Mouse (Mus musculus) small intestine, adult 2 months (tissue): ENCODE results near the gene Foxn3. TPM values are rescaled to one million over a fixed set of nuclear protein-coding genes. Genes with fewer than 3 reads are reported as not detected.
A peak's percentile ranks its signal among the peaks of the same experiment; 100 is the strongest.

ENCODE experiments used
- H3K27ac ChIP-seq: fragments of 200-500 bp; 2 replicates; pipeline ENCODE4 v1.5.1; 2012; ENCODE audit warnings: low read depth, low read length, control low read depth, inconsistent platforms; ENCODE audit not compliant: insufficient read depth
- H3K27me3 ChIP-seq: fragments of 200-500 bp; 2 replicates; pipeline ENCODE4 v1.6.1; 2012; ENCODE audit warnings: mild to moderate bottlenecking, moderate library complexity, low read length, inconsistent platforms; ENCODE audit not compliant: control insufficient read depth, insufficient read depth
- H3K36me3 ChIP-seq: fragments of 200-500 bp; 2 replicates; pipeline ENCODE4 v1.6.1; 2012; ENCODE audit warnings: mild to moderate bottlenecking, low read length, control low read depth, inconsistent platforms; ENCODE audit not compliant: control insufficient read depth, insufficient read depth
- H3K4me1 ChIP-seq: fragments of 200-500 bp; 2 replicates; pipeline ENCODE4 v1.6.1; 2012; ENCODE audit warnings: low read length, inconsistent platforms, mixed read lengths; ENCODE audit not compliant: control insufficient read depth, insufficient read depth, insufficient read length
- H3K4me3 ChIP-seq: fragments of 200-500 bp; 2 replicates; pipeline ENCODE4 v1.5.1; 2012; ENCODE audit warnings: low read depth, mild to moderate bottlenecking, control low read depth, inconsistent platforms, low read length, moderate library complexity
- CTCF ChIP-seq: fragments of 200-500 bp; IDR thresholded peaks from 2 replicates; pipeline ENCODE4 v1.5.1; 2012; ENCODE audit warnings: low read depth, mild to moderate bottlenecking, control low read depth, inconsistent platforms, low read length, moderate library complexity, mixed read lengths; ENCODE audit not compliant: insufficient replicate concordance, insufficient read length; ENCODE audit errors: extremely low read depth
- POLR2A ChIP-seq: fragments of 200-500 bp; IDR thresholded peaks from 2 replicates; pipeline ENCODE4 v1.6.1; 2012; ENCODE audit warnings: low read depth, mild to moderate bottlenecking, control low read depth, inconsistent platforms, low read length, moderate library complexity
- WGBS: fragments of 180-500 bp; shearing (Covaris S2); methylation state at CpG from one replicate; pipeline ENCODE4 v1.1.7; 2018; 5-methylcytosine and 5-hydroxymethylcytosine counted together
- polyA plus RNA-seq: library from polyadenylated mRNA; depleted of rRNA; stranded (reverse); fragments of >200 nt; gene quantifications from 2 replicates; pipeline ENCODE4 v1.2.3, GENCODE M21; 2012

Gene Foxn3
- polyA plus RNA-seq, 1 experiment: 17.5 TPM

- H3K36me3 ChIP-seq: no peaks in the 10 kb centered on the region
- peak overlapping the region; percentile 77 for H3K27ac ChIP-seq
- no peak for TF ChIP-seq CTCF
- TF ChIP-seq POLR2A: no peak
- no peak overlapping the region for H3K4me3 ChIP-seq
- H3K27me3 ChIP-seq: no peaks in the 10 kb centered on the region
- peaks cover 46% of the 10 kb centered on the region for H3K4me1 ChIP-seq
- WGBS: 22% methylated on average over 3 of the region's 3 CpGs
Observed at GRCm38 (mm10) chr12:99346982-99347381, 216.4 kb downstream of the Foxn3 start.

GRCm38 (mm10) chr12:99345323-99345722 lies 218.1 kb downstream of the Foxn3 start:
- no peak overlapping the region for H3K27ac ChIP-seq
- TF ChIP-seq POLR2A: no peak
- TF ChIP-seq CTCF: no peak
- H3K4me1 ChIP-seq: peaks cover 49% of the 10 kb centered on the region

DNA sequence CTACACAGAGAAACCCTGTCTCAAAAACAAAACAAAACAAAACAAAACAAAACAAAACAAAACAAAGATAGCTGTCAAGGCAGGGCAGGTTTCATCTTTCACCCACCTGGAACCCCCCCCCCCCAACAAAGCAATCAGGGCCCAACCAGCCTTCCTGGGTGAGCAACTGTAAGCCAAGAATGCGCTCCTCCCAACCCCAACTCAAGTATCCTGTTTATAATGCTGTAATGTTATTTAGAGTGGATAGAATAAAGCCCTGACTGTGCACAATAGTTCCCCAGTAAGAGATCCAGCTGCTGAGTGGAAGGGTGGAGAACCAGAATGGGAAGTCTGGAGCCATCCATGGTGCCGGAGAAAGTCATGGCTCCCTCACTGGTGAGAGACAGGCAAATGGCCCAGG lies 220.0 kb downstream of the Foxn3 start:
- H3K27me3 ChIP-seq: no peaks in the 10 kb centered on the region
- 94% methylated on average over 2 of the region's 2 CpGs for WGBS
- H3K4me3 ChIP-seq: no peak overlapping the region
- no peak overlapping the region for H3K27ac ChIP-seq
- TF ChIP-seq CTCF: no peak
- H3K4me1 ChIP-seq: peaks cover 32% of the 10 kb centered on the region
- H3K36me3 ChIP-seq: peaks cover 2% of the 10 kb centered on the region; the same call in 1 of the 2 replicates

More at GRCm38 (mm10) chr12:99345323-99345722, 218.1 kb downstream of the Foxn3 start:
- Histone ChIP-seq H3K36me3 (no peaks in the 10 kb centered on the region), H3K4me3 (no peak overlapping the region), H3K27me3 (no peaks in the 10 kb centered on the region)
- WGBS: 91% methylated on average over 4 of the region's 4 CpGs

DNA sequence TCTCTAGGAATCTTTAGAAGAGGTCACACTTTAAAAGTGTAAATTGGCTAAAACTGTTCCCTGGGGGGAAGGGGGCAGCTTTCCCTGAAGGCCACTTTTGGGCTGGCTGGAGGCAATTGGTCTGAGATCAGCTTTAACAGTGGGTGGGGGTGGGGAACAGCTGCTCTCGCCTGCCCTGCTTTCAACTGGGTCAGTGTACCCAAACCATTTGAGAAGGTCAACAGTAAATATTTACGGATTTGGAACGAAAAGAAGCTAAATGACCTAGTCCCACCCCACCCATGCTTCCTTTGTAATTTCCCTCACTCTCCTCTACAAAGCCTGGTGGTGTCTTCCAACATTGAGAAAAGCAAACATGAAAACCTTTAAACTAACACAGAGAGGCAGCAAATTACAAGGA lies 221.2 kb downstream of the Foxn3 start:
- WGBS: 53% methylated on average over 3 of the region's 3 CpGs
- Histone ChIP-seq H3K27ac (no peak overlapping the region), H3K36me3 (peaks cover 2% of the 10 kb centered on the region; the same call in 1 of the 2 replicates), H3K27me3 (no peaks in the 10 kb centered on the region), H3K4me1 (peaks cover 21% of the 10 kb centered on the region), H3K4me3 (no peak overlapping the region)
- TF ChIP-seq POLR2A (no peak), CTCF (no peak)

DNA sequence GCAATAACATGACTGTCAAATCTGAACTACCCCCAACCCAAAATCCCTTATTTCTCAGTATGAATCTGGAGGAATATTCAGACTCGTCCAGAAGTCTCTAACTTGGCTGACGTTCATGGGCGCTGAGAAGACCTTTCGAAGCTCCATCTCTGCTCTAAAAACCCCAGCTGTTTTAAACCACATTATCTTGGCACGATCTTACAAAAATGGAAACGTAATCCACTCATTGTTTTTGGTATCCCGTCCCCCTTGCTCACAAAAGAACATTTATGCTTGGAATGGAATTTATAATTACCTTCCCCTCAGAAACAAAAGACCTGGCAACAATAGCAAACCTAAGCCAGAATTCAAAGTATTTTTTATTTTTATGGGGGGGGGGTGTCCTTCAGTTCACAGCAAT lies 221.6 kb downstream of the Foxn3 start:
- WGBS: 79% methylated on average over 7 of the region's 7 CpGs
- H3K4me3 ChIP-seq: no peak overlapping the region
- H3K27me3 ChIP-seq: no peaks in the 10 kb centered on the region
- TF ChIP-seq POLR2A: no peak
- TF ChIP-seq CTCF: no peak
- peaks cover 17% of the 10 kb centered on the region for H3K4me1 ChIP-seq
- no peak overlapping the region for H3K27ac ChIP-seq
- H3K36me3 ChIP-seq: peaks cover 2% of the 10 kb centered on the region; the same call in 1 of the 2 replicates

DNA sequence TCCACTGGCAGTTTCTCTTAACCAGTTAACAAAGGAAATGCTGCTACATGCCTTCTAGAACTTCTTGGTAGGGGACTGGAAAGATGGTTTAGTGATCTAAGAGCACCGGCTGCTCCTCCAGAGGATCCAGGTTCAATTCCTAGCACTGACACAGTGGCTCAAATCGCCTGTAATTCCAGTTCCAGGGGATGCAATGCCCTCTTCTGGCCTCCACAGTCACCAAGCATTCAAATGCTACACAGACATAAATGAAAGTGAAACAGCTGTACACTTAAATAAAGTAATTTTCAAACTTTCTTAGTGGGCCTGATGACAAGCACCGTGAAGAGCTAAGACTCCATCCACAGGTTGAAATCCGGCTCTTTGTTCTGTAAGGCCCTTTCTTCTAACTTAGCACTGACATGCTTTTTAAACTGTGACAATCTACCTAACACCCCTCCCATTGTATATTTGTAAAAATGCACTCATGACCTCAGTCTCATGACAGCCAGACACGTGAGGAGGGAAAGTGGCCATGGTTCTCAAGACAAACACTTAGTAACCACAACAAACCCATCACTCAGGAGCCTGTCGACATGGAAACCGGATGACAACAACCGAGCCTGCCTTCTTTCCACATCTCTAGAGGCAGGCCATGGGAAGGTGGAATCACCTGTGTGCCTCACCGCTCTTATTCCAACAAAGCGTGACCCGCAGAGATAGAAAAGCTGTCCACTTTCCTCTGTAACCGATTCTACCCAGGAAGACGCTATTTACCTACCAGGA lies 222.8 kb downstream of the Foxn3 start:
- Histone ChIP-seq H3K36me3 (peaks cover 2% of the 10 kb centered on the region; the same call in 1 of the 2 replicates), H3K4me1 (peaks cover 8% of the 10 kb centered on the region; the same call in 1 of the 2 replicates), H3K27me3 (no peaks in the 10 kb centered on the region), H3K4me3 (no peak overlapping the region), H3K27ac (no peak overlapping the region)
- no peak for TF ChIP-seq POLR2A
- TF ChIP-seq CTCF: no peak
- 71% methylated on average over 13 of the region's 13 CpGs for WGBS

GRCm38 (mm10) chr12:99339640-99340325 lies 223.6 kb downstream of the Foxn3 start:
- 91% methylated on average over 11 of the region's 11 CpGs for WGBS
- H3K36me3 ChIP-seq: peaks cover 2% of the 10 kb centered on the region; the same call in 1 of the 2 replicates
- TF ChIP-seq POLR2A: no peak
- TF ChIP-seq CTCF: no peak

More at GRCm38 (mm10) chr12:99339640-99340325, 223.6 kb downstream of the Foxn3 start:
- Histone ChIP-seq H3K4me3 (no peak overlapping the region), H3K27ac (no peak overlapping the region), H3K4me1 (peaks cover 4% of the 10 kb centered on the region; the same call in 1 of the 2 replicates), H3K27me3 (no peaks in the 10 kb centered on the region)
